Comparison of ENCODE assay signal across 20 mouse cellular contexts in the genomic region with DNA sequence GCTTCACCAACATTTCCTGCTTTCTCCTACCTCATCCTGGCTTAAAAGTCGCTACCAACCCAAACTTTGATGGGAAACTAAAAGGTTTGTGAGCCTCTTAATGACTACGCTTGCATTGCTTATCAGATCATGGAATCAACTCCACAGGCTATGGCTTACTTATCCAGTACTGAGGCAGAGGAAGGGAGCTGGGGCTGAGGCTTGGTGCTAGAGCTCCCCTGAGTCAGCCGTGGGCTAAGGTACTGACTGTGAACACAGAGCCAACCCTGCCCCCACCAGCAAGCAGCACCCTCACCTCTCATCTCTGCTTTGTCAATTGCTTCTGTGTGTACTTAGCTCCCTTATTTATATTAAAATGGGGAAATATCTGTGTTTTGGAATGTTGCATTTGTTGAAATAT.
"Had no signal": no experiment of that assay in that cellular context is flagged by ENCODE, and none has a peak within 500 bp of the region (broad histone marks: within the 10 kb centered on the region; RNA-seq: fewer than 3 reads in every experiment).

No protein-coding gene starts in this region.

- DNase-seq: lung, adult 18-20 months; lung, embryonic 14.5 days; lung, postnatal 10 days; lung, postnatal 4 days; midbrain, embryonic 14.5 days; retina, postnatal 1 day; right cerebral cortex, adult 18-20 months; right cerebral cortex, postnatal 25 days; right cerebral cortex, postnatal 4 days; spleen, adult 18-20 months; thymus, adult 18-20 months; thymus, postnatal 14 days; thymus, postnatal 36 days had no signal

- H3K36me3 ChIP-seq: midbrain, embryonic 10.5 days had no signal

- H3K9me3 ChIP-seq: megakaryocyte, embryonic 14.5 days; midbrain, embryonic 10.5 days; midbrain, embryonic 12.5 days; neural tube, embryonic 13.5 days; neural tube, embryonic 15.5 days had no signal

- H3K27me3 ChIP-seq: megakaryocyte, embryonic 14.5 days; midbrain, embryonic 12.5 days; neural tube, embryonic 13.5 days; neural tube, embryonic 15.5 days had no signal

- H3K27ac ChIP-seq: liver, embryonic 14.5 days; midbrain, embryonic 10.5 days; midbrain, embryonic 12.5 days; neural tube, embryonic 13.5 days; neural tube, embryonic 15.5 days had no signal

- H3K4me3 ChIP-seq: megakaryocyte, embryonic 14.5 days; midbrain, embryonic 10.5 days; midbrain, embryonic 12.5 days; myocyte; neural tube, embryonic 13.5 days; neural tube, embryonic 15.5 days had no signal

- H3K4me1 ChIP-seq: megakaryocyte, embryonic 14.5 days; midbrain, embryonic 10.5 days; midbrain, embryonic 12.5 days; neural tube, embryonic 13.5 days; neural tube, embryonic 15.5 days had no signal
